Mouse (Mus musculus) liver, embryonic 11.5 days (tissue): ENCODE results near the gene Ube2l6. TPM values are rescaled to one million over a fixed set of nuclear protein-coding genes. Genes with fewer than 3 reads are reported as not detected.

ENCODE experiments used
- ATAC-seq: fragments of 200-750 bp; cut with Nextera tagmentation; replicated peaks from 2 replicates; pipeline ENCODE4 v1.8.0; 2017; ENCODE audit warnings: moderate number of reproducible peaks, mild to moderate bottlenecking, moderate TSS enrichment, moderate library complexity; ENCODE audit not compliant: low FRiP score
- DNase-seq: peaks from one replicate; pipeline ENCODE4 v3.0.0-alpha.2; 2017; ENCODE audit warnings: low spot score
- H3K27ac ChIP-seq: fragments of 300-500 bp; sonication (generic); 2 replicates; pipeline ENCODE4 v1.5.1; 2014; ENCODE audit warnings: mild to moderate bottlenecking, low read depth, low read length, control low read depth
- H3K27me3 ChIP-seq: fragments of 300-500 bp; sonication (generic); replicated peaks from 2 replicates; pipeline ENCODE4 v1.6.1; 2014; ENCODE audit warnings: low read length, mixed read lengths; ENCODE audit not compliant: control insufficient read depth, insufficient read depth
- H3K36me3 ChIP-seq: fragments of 300-500 bp; sonication (generic); 2 replicates; pipeline ENCODE4 v1.6.1; 2014; ENCODE audit warnings: mild to moderate bottlenecking, low read length, moderate library complexity, mixed read lengths; ENCODE audit not compliant: control insufficient read depth, insufficient read depth
- H3K4me1 ChIP-seq: fragments of 300-500 bp; sonication (generic); replicated peaks from 2 replicates; pipeline ENCODE4 v1.6.1; 2014; ENCODE audit warnings: low read length, mixed read lengths; ENCODE audit not compliant: control insufficient read depth, insufficient read depth
- H3K4me2 ChIP-seq: fragments of 300-500 bp; sonication (generic); 2 replicates; pipeline ENCODE4 v1.6.1; 2014; ENCODE audit warnings: mild to moderate bottlenecking, control low read depth, moderate library complexity
- H3K4me3 ChIP-seq: fragments of 300-500 bp; sonication (generic); 2 replicates; pipeline ENCODE4 v1.5.1; 2014; ENCODE audit warnings: low read depth, low read length, control low read depth
- H3K9ac ChIP-seq: fragments of 300-500 bp; sonication (generic); 2 replicates; pipeline ENCODE4 v1.6.1; 2014; ENCODE audit warnings: low read depth, low read length, control low read depth
- H3K9me3 ChIP-seq: fragments of 300-500 bp; sonication (generic); 2 replicates; pipeline ENCODE4 v1.6.1; 2016; ENCODE audit warnings: low read length, inconsistent platforms, mixed read lengths; ENCODE audit not compliant: control insufficient read depth
- WGBS: fragments of 180-500 bp; shearing (Covaris S2); extraction: QIAGEN DNeasy Blood & Tissue Kit; methylation state at CpG from one replicate; pipeline ENCODE4 v1.1.7; 2014; 5-methylcytosine and 5-hydroxymethylcytosine counted together
- polyA plus RNA-seq: library from polyadenylated mRNA; unstranded; fragments of >200 nt; fragmentation: Nextera tagmentation; extraction: Ambion mirVana; gene quantifications from 2 replicates; pipeline ENCODE4 v1.2.1, GENCODE M21; 2014

Gene Ube2l6
- polyA plus RNA-seq, 1 experiment from 2014 or later = 114 TPM

GRCm38 (mm10) chr2:84811880-84812279 is 13.3 kb downstream of the Ube2l6 start:
- DNase-seq = peak; percentile 67
- Histone ChIP-seq H3K4me2 (peak overlapping the region; percentile 63), H3K4me3 (0 out of 2 replicates have a peak overlapping the region, but pooled peaks have one; percentile 5)

GRCm38 (mm10) chr2:84812676-84813075 is 14.0 kb downstream of the Ube2l6 start:
- Histone ChIP-seq H3K4me1 (peaks cover 22% of the 10 kb centered on the region), H3K9ac (peak overlapping the region; percentile 36; the same call in 1 of the 2 replicates)

More at GRCm38 (mm10) chr2:84811880-84812279, 13.3 kb downstream of the Ube2l6 start:
- WGBS = 22% methylated on average over 7 of the region's 7 CpGs
- H3K27ac ChIP-seq = peak overlapping the region; percentile 84
- no peaks in the 10 kb centered on the region for H3K9me3 ChIP-seq
- H3K4me1 ChIP-seq = peaks cover 22% of the 10 kb centered on the region
- peaks cover 2% of the 10 kb centered on the region; the same call in 1 of the 2 replicates for H3K36me3 ChIP-seq
- 0 out of 2 replicates have a peak overlapping the region, but pooled peaks have one; percentile 36 for H3K9ac ChIP-seq
- no peaks in the 10 kb centered on the region for H3K27me3 ChIP-seq
- ATAC-seq = peak; percentile 96

GRCm38 (mm10) chr2:84819861-84820260 is 21.2 kb downstream of the Ube2l6 start:
- no peaks in the 10 kb centered on the region for H3K36me3 ChIP-seq
- WGBS = 54% methylated on average over 3 of the region's 3 CpGs
- no peak overlapping the region for H3K4me2 ChIP-seq
- ATAC-seq (no peak), DNase-seq (no peak)
- no peaks in the 10 kb centered on the region for H3K4me1 ChIP-seq
- peaks cover 15% of the 10 kb centered on the region for H3K27me3 ChIP-seq
- no peak overlapping the region for H3K9ac ChIP-seq
- no peak overlapping the region for H3K4me3 ChIP-seq
- H3K27ac ChIP-seq = no peak overlapping the region
- H3K9me3 ChIP-seq = no peaks in the 10 kb centered on the region

More at GRCm38 (mm10) chr2:84812676-84813075, 14.0 kb downstream of the Ube2l6 start:
- no peaks in the 10 kb centered on the region for H3K27me3 ChIP-seq
- DNase-seq (no peak), ATAC-seq (no peak)
- no peaks in the 10 kb centered on the region for H3K9me3 ChIP-seq
- peak overlapping the region; percentile 84 for H3K27ac ChIP-seq
- peak overlapping the region; percentile 63 for H3K4me2 ChIP-seq
- peaks cover 2% of the 10 kb centered on the region; the same call in 1 of the 2 replicates for H3K36me3 ChIP-seq
- no peak overlapping the region for H3K4me3 ChIP-seq
- 72% methylated on average over 6 of the region's 6 CpGs for WGBS

GRCm38 (mm10) chr2:84822552-84822951 is 23.9 kb downstream of the Ube2l6 start, which contains the start of gene Smtnl1:
TSS of gene Smtnl1 (minus strand) at chr2:84822652.
- Histone ChIP-seq H3K9me3 (no peaks in the 10 kb centered on the region), H3K9ac (no peak within 1 kb of the TSS), H3K4me2 (no peak within 1 kb of the TSS), H3K36me3 (no peaks in the 10 kb centered on the region), H3K4me3 (no peak within 1 kb of the TSS), H3K27me3 (peaks cover 15% of the 10 kb centered on the region), H3K4me1 (peaks cover 3% of the 10 kb centered on the region; the same call in 1 of the 2 replicates), H3K27ac (no peak within 1 kb of the TSS)
- DNase-seq = no peak
- 47% methylated on average over 13 of the region's 13 CpGs for WGBS
- no peak for ATAC-seq

GRCm38 (mm10) chr2:84823237-84823636 is 24.6 kb downstream of the Ube2l6 start:
- no peak for DNase-seq
- 20% methylated on average over 2 of the region's 2 CpGs for WGBS
- Histone ChIP-seq H3K4me3 (no peak overlapping the region), H3K36me3 (no peaks in the 10 kb centered on the region), H3K27ac (no peak overlapping the region), H3K4me1 (peaks cover 9% of the 10 kb centered on the region), H3K9me3 (no peaks in the 10 kb centered on the region), H3K4me2 (no peak overlapping the region), H3K9ac (no peak overlapping the region), H3K27me3 (peaks cover 15% of the 10 kb centered on the region)
- no peak for ATAC-seq

- 1% methylated on average over 34 of the region's 34 CpGs for WGBS
Measured at GRCm38 (mm10) chr2:84826488-84827282, 28.1 kb downstream of the Ube2l6 start, which contains the start of gene Timm10. TSS of gene Timm10 (plus strand) at chr2:84826997.

GRCm38 (mm10) chr2:84827283-84827920 is 28.8 kb downstream of the Ube2l6 start:
- DNase-seq = peak; percentile 49
- under 1% methylated on average over 29 of the region's 29 CpGs for WGBS

More at GRCm38 (mm10) chr2:84826488-84827282, 28.1 kb downstream of the Ube2l6 start, which contains the start of gene Timm10:
- H3K27me3 ChIP-seq = peaks cover 5% of the 10 kb centered on the region
- peak; percentile 84 for ATAC-seq
- DNase-seq = peak; percentile 82
- peaks cover 10% of the 10 kb centered on the region for H3K36me3 ChIP-seq
- H3K9me3 ChIP-seq = no peaks in the 10 kb centered on the region
- H3K27ac ChIP-seq = peak within 1 kb of the TSS; percentile 54
- peak within 1 kb of the TSS; percentile 77 for H3K9ac ChIP-seq
- peak within 1 kb of the TSS; percentile 92 for H3K4me3 ChIP-seq
- H3K4me1 ChIP-seq = peaks cover 10% of the 10 kb centered on the region
- H3K4me2 ChIP-seq = peak within 1 kb of the TSS; percentile 84

GRCm38 (mm10) chr2:84831666-84832391 is 33.2 kb downstream of the Ube2l6 start:
- peak overlapping the region; percentile 25 for H3K9ac ChIP-seq
- peak; percentile 77 for DNase-seq
- H3K4me1 ChIP-seq = peaks cover 6% of the 10 kb centered on the region
- ATAC-seq = peak; percentile 60
- H3K27me3 ChIP-seq = no peaks in the 10 kb centered on the region
- H3K36me3 ChIP-seq = peaks cover 10% of the 10 kb centered on the region
- H3K4me2 ChIP-seq = no peak overlapping the region
- 37% methylated on average over 10 of the region's 10 CpGs for WGBS
- H3K27ac ChIP-seq = 0 out of 2 replicates have a peak overlapping the region, but pooled peaks have one; percentile 5
- no peak overlapping the region for H3K4me3 ChIP-seq
- H3K9me3 ChIP-seq = no peaks in the 10 kb centered on the region

More at GRCm38 (mm10) chr2:84827283-84827920, 28.8 kb downstream of the Ube2l6 start:
- peak overlapping the region; percentile 84 for H3K4me2 ChIP-seq
- H3K4me3 ChIP-seq = peak overlapping the region; percentile 92
- peaks cover 10% of the 10 kb centered on the region for H3K4me1 ChIP-seq
- peak overlapping the region; percentile 77 for H3K9ac ChIP-seq
- ATAC-seq = peak; percentile 77
- no peaks in the 10 kb centered on the region for H3K27me3 ChIP-seq
- no peaks in the 10 kb centered on the region for H3K9me3 ChIP-seq
- H3K27ac ChIP-seq = peak overlapping the region; percentile 54
- peaks cover 10% of the 10 kb centered on the region for H3K36me3 ChIP-seq
